In the genomic region with DNA sequence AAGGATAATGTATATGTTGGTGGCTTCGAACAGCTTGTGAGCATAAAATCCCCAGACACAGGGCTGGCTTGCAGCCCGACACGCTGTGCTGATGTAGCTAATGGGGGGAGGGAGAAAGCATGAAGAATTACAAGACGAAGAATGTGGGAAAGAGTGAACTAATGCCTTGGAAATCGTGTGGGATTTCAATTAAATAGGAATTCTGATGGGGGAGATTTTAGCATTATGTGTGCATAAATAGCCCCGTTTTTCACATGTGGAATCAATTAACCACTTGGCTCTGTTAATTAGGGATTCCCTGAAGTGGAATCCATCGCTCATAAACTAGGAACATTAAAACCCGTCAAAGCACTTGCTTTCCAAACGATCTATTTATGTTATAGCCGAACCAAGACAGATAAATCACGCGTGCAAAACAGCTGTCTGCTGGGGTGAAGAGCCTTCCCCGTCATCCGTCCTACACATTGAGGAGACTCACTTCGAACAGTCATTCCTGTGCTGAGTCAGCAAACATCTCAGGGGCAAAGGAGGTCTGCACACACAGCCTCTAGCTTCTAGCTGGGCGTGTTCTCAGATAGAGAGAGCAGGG, we compare ENCODE assay signal across 9 mouse cellular contexts.
DNase-seq lines count a peak whose midpoint lies in the region; ATAC-seq and TF ChIP-seq lines count a peak whose summit lies in the region.
"Had no signal": no experiment of that assay in that cellular context is flagged by ENCODE, and none has a peak within 500 bp of the region (broad histone marks: within the 10 kb centered on the region; RNA-seq: fewer than 3 reads in every experiment).

No protein-coding gene starts in this region.

- no peaks in the 10 kb centered on the region for H3K36me3 ChIP-seq in kidney, postnatal 0 days (ENCODE audit: insufficient read depth, low read length)
- no peaks in the 10 kb centered on the region for H3K36me3 ChIP-seq in embryonic facial prominence, embryonic 11.5 days (replicated peaks; ENCODE audit: control insufficient read depth, insufficient read depth, low read depth, low read length)
- H3K36me3 ChIP-seq in limb, embryonic 13.5 days, result no peaks in the 10 kb centered on the region

- ATAC-seq in kidney, postnatal 0 days (replicated peaks; ENCODE audit: low FRiP score, low read depth), result no peak
- no peak for ATAC-seq in embryonic facial prominence, embryonic 11.5 days (replicated peaks; ENCODE audit: insufficient number of reproducible peaks, low FRiP score, low TSS enrichment, low read depth)
- ATAC-seq in limb, embryonic 13.5 days (ENCODE audit: low FRiP score, low read depth), result peak; percentile 84

- H3K9me3 ChIP-seq in kidney, postnatal 0 days (replicated peaks; ENCODE audit: low read length), result no peaks in the 10 kb centered on the region
- no peaks in the 10 kb centered on the region for H3K9me3 ChIP-seq in embryonic facial prominence, embryonic 11.5 days (replicated peaks; ENCODE audit: control insufficient read depth, low read length)
- 0 out of 2 replicates have a peak, but pooled peaks cover 4% of the 10 kb centered on the region for H3K9me3 ChIP-seq in limb, embryonic 13.5 days

- no peak for TF ChIP-seq CTCF in kidney, postnatal 0 days (IDR thresholded peaks at IDR 0.05; ENCODE audit: low read depth)

- H3K4me2 ChIP-seq in kidney, postnatal 0 days (ENCODE audit: low read length), result peak overlapping the region; percentile 31
- H3K4me2 ChIP-seq in embryonic facial prominence, embryonic 11.5 days (ENCODE audit: low read depth, low read length), result no peak overlapping the region
- peak overlapping the region; percentile 51 for H3K4me2 ChIP-seq in limb, embryonic 13.5 days (replicated peaks)

- H3K27ac ChIP-seq in kidney, postnatal 0 days, result no peak overlapping the region
- H3K27ac ChIP-seq in embryonic facial prominence, embryonic 11.5 days (replicated peaks; ENCODE audit: low read depth, low read length), result no peak overlapping the region
- H3K27ac ChIP-seq in limb, embryonic 13.5 days, result no peak overlapping the region

- H3K4me1 ChIP-seq in kidney, postnatal 0 days (replicated peaks; ENCODE audit: insufficient read depth, low read length), result no peaks in the 10 kb centered on the region
- H3K4me1 ChIP-seq in embryonic facial prominence, embryonic 11.5 days (ENCODE audit: control insufficient read depth, insufficient read depth, low read length), result no peaks in the 10 kb centered on the region
- peaks cover 30% of the 10 kb centered on the region for H3K4me1 ChIP-seq in limb, embryonic 13.5 days

- 25% methylated on average over 16 of the region's 16 CpGs for WGBS in kidney, postnatal 0 days
- 37% methylated on average over 16 of the region's 16 CpGs for WGBS in embryonic facial prominence, embryonic 11.5 days
- WGBS in limb, embryonic 13.5 days, result 7% methylated on average over 16 of the region's 16 CpGs

- no peak overlapping the region for H3K4me3 ChIP-seq in kidney, postnatal 0 days (replicated peaks; ENCODE audit: low read depth, low read length)
- H3K4me3 ChIP-seq in embryonic facial prominence, embryonic 11.5 days (ENCODE audit: low read depth, low read length), result no peak overlapping the region
- peak overlapping the region; percentile 8 for H3K4me3 ChIP-seq in limb, embryonic 13.5 days
- H3K4me3 ChIP-seq: myocyte had no signal

- no peak overlapping the region for H3K9ac ChIP-seq in kidney, postnatal 0 days (ENCODE audit: low read depth, low read length)
- no peak overlapping the region for H3K9ac ChIP-seq in embryonic facial prominence, embryonic 11.5 days (replicated peaks; ENCODE audit: low read length)
- H3K9ac ChIP-seq in limb, embryonic 13.5 days, result no peak overlapping the region

- H3K27me3 ChIP-seq in kidney, postnatal 0 days (ENCODE audit: insufficient read depth, low read length), result no peaks in the 10 kb centered on the region
- H3K27me3 ChIP-seq in embryonic facial prominence, embryonic 11.5 days (ENCODE audit: control insufficient read depth, insufficient read depth, low read length), result no peaks in the 10 kb centered on the region
- no peaks in the 10 kb centered on the region for H3K27me3 ChIP-seq in limb, embryonic 13.5 days

- DNase-seq in kidney, postnatal 0 days (ENCODE audit: low spot score), result peak; percentile 85
- DNase-seq in kidney, adult 9 months, result no peak
- DNase-seq in NIH3T3 (ENCODE audit: low read depth), result peak; percentile 76
- peak; percentile 37 for DNase-seq in embryonic facial prominence, embryonic 11.5 days (ENCODE audit: low spot score)
- DNase-seq in left cerebral cortex, adult 18-20 months (ENCODE audit: low spot score in 2 of 2), result no peak
- DNase-seq in frontal cortex, postnatal 36 days (ENCODE audit: low spot score in 2 of 2), result no peak
- DNase-seq: liver had no signal

Comparison
In these comparisons a context has a peak if more than half of its experiments do, and no peak if none do; other contexts are left out.
1. DNase-seq: peak in kidney, postnatal 0 days (single experiment), NIH3T3 (single experiment) and embryonic facial prominence, embryonic 11.5 days (single experiment); none in kidney, adult 9 months (single experiment), left cerebral cortex, adult 18-20 months (0 of 2) and frontal cortex, postnatal 36 days (0 of 2).